Mouse (Mus musculus): ENCODE results near the gene Scamp1. TPM values are rescaled to one million over a fixed set of nuclear protein-coding genes. Genes with fewer than 3 reads are reported as not detected.

Gene Scamp1
- polyA plus RNA-seq, 1 experiment from 2014 or later, result 29.1 TPM

Other genes with a start within 250 kb of the Scamp1 start
- 15.1 and 15.4 TPM in 2 replicates for gene Lhfpl2, start 228.1 kb downstream of the Scamp1 start, polyA plus RNA-seq (2015; fragmentation: Nextera tagmentation; extraction: Ambion mirVana)
- gene Ap3b1, start 73.1 kb upstream of the Scamp1 start, polyA plus RNA-seq (2015; fragmentation: Nextera tagmentation; extraction: Ambion mirVana), result 48.9 and 50.7 TPM in 2 replicates

Measured in intestine, embryonic 16.5 days (tissue).